Mouse (Mus musculus) ES-Bruce4 (cell line): ENCODE measurements at regions not wholly inside any gene's neighbourhood (a gene's known extent, or its start where the extent isn't known, plus 50 kb on each side); places are given as distances from the start of the nearest gene placed in this dataset.

ENCODE experiments used
- H3K27ac ChIP-seq: 2 replicates; pipeline ENCODE4 v1.5.1; 2012; ENCODE audit warnings: low read length, inconsistent platforms; ENCODE audit not compliant: insufficient read depth
- H3K27me3 ChIP-seq: 2 replicates; pipeline ENCODE4 v1.6.1; 2012; ENCODE audit warnings: mild to moderate bottlenecking, low read length, inconsistent platforms; ENCODE audit not compliant: control insufficient read depth, poor library complexity, insufficient read depth, severe bottlenecking
- H3K36me3 ChIP-seq: 2 replicates; pipeline ENCODE4 v1.6.1; 2012; ENCODE audit warnings: inconsistent platforms, mild to moderate bottlenecking, low read length, moderate library complexity; ENCODE audit not compliant: control insufficient read depth, poor library complexity, insufficient read depth, severe bottlenecking
- H3K4me1 ChIP-seq: one replicate; pipeline ENCODE4 v1.8.1; 2011; ENCODE audit warnings: low read length; ENCODE audit not compliant: control insufficient read depth, insufficient read depth
- H3K4me3 ChIP-seq: 2 replicates; pipeline ENCODE4 v1.5.1; 2011; ENCODE audit warnings: low read depth, mild to moderate bottlenecking, low read length
- H3K9ac ChIP-seq: 2 replicates; pipeline ENCODE4 v1.6.1; 2012; ENCODE audit warnings: low read depth, mild to moderate bottlenecking, inconsistent platforms; ENCODE audit not compliant: poor library complexity, severe bottlenecking
- H3K9me3 ChIP-seq: replicated peaks from 2 replicates; pipeline ENCODE4 v1.6.1; 2012; ENCODE audit warnings: mild to moderate bottlenecking, low read length, inconsistent platforms; ENCODE audit not compliant: control insufficient read depth, poor library complexity, insufficient read depth, severe bottlenecking
- CTCF ChIP-seq: IDR thresholded peaks from one replicate; pipeline ENCODE4 v1.8.1; 2011; ENCODE audit warnings: low read depth, low read length
- EP300 ChIP-seq: IDR thresholded peaks from 2 replicates; pipeline ENCODE4 v1.6.1; 2011; ENCODE audit warnings: low read depth, low read length; ENCODE audit not compliant: insufficient read depth
- POLR2A ChIP-seq: IDR thresholded peaks from one replicate; pipeline ENCODE4 v1.8.1; 2011; ENCODE audit warnings: low read length; ENCODE audit not compliant: insufficient read depth

DNA sequence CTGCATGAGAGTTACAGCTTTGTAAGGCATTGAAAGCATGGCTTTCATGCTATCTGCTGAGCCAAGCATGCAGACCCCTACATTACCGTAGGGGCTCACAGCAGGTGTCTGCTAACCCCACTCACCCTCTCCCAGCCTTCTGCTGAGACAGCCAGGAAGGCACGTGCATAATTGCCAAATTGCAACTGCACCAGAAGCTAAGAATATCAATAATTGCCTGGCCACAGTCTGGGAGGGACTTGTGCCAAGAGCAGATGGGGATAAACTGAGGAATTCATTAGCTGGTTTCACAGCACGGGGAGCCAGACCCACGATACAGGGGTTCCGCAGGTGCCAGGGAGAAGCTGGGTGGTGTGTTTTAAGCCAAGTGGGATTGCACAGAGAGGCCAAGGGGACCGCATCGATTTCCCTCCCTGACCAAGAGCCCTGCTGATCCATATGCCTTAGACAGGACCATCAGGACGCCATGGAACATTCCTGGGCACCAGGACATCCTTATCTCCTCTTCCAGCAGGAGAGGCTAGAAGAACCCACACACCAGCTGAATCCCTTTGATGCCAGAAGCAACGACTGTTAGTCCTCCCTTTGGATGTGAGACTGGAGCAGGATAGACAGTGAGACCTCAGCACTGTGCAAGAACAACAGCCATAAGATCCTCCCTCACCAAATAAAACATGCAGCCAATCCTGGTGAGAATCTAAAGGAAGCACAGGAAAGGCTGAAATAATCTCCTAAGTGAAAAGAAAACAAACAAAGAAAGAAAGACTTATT is 84.8 kb upstream of the Glrp1 start:
- Histone ChIP-seq H3K4me1 (no peaks in the 10 kb centered on the region), H3K4me3 (no peak overlapping the region), H3K9me3 (no peaks in the 10 kb centered on the region), H3K9ac (no peak overlapping the region), H3K27ac (no peak overlapping the region), H3K36me3 (no peaks in the 10 kb centered on the region), H3K27me3 (no peaks in the 10 kb centered on the region)
- TF ChIP-seq EP300 = no peak
- TF ChIP-seq POLR2A = no peak
- TF ChIP-seq CTCF = no peak

DNA sequence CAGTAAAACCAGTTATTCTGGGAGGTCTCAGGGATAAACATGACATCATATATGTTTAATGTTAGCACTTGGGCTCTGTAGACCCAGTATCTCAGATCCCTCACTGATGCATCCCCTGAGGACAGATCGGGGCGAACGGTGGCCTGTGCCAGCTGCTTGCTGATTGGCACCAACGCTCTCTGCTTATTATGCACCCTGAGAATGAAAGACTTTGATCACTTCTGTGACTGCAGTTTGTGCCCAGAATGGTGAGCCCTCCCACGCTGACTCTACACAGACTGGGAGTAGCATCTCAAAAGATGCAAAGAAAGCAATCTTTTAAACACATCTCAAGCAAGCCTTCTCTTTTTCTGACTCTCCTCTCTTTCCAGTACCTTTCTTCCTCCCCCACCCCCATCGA is 82.2 kb upstream of the Glrp1 start:
- Histone ChIP-seq H3K4me3 (no peak overlapping the region), H3K36me3 (no peaks in the 10 kb centered on the region), H3K27me3 (no peaks in the 10 kb centered on the region), H3K27ac (no peak overlapping the region), H3K4me1 (no peaks in the 10 kb centered on the region), H3K9me3 (no peaks in the 10 kb centered on the region), H3K9ac (no peak overlapping the region)
- TF ChIP-seq EP300 (no peak), CTCF (no peak)

DNA sequence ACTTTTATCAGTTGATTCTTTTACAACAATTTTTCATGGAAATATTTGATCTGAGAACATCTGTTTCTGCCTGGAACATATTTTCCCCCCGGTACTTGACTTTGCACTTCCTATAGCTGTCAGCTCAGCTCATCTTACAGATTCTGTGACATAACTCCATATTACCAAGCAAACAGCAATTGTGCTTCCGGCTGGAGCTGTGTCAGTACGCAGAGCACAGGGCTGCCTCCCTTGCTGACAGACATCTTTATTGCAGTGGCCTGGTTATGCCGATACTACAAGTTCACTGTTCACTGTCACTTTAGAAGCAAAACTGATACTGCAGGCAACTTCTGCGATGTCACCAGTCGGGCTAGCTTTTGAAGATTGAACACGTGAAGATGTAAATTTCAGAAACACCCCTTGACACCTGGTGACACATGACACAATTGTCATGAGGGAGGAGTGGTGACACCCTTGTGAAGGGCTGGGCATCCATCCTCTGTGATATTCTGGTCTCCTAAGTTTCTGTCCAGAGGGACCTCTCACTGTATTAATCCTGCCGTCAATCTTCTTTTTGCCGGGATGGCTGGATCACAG is 81.0 kb upstream of the Glrp1 start:
- H3K4me1 ChIP-seq = no peaks in the 10 kb centered on the region
- TF ChIP-seq CTCF (no peak), POLR2A (no peak), EP300 (no peak)
- H3K36me3 ChIP-seq = no peaks in the 10 kb centered on the region
- no peaks in the 10 kb centered on the region for H3K27me3 ChIP-seq
- H3K4me3 ChIP-seq = no peak overlapping the region
- H3K9ac ChIP-seq = no peak overlapping the region
- no peak overlapping the region for H3K27ac ChIP-seq
- no peaks in the 10 kb centered on the region for H3K9me3 ChIP-seq

GRCm38 (mm10) chr1:88588747-88589146 is 78.9 kb upstream of the Glrp1 start:
- Histone ChIP-seq H3K36me3 (no peaks in the 10 kb centered on the region), H3K4me1 (peaks cover 4% of the 10 kb centered on the region), H3K27ac (no peak overlapping the region), H3K4me3 (no peak overlapping the region), H3K9me3 (no peaks in the 10 kb centered on the region), H3K9ac (no peak overlapping the region), H3K27me3 (no peaks in the 10 kb centered on the region)
- no peak for TF ChIP-seq EP300
- TF ChIP-seq POLR2A = no peak
- no peak for TF ChIP-seq CTCF

DNA sequence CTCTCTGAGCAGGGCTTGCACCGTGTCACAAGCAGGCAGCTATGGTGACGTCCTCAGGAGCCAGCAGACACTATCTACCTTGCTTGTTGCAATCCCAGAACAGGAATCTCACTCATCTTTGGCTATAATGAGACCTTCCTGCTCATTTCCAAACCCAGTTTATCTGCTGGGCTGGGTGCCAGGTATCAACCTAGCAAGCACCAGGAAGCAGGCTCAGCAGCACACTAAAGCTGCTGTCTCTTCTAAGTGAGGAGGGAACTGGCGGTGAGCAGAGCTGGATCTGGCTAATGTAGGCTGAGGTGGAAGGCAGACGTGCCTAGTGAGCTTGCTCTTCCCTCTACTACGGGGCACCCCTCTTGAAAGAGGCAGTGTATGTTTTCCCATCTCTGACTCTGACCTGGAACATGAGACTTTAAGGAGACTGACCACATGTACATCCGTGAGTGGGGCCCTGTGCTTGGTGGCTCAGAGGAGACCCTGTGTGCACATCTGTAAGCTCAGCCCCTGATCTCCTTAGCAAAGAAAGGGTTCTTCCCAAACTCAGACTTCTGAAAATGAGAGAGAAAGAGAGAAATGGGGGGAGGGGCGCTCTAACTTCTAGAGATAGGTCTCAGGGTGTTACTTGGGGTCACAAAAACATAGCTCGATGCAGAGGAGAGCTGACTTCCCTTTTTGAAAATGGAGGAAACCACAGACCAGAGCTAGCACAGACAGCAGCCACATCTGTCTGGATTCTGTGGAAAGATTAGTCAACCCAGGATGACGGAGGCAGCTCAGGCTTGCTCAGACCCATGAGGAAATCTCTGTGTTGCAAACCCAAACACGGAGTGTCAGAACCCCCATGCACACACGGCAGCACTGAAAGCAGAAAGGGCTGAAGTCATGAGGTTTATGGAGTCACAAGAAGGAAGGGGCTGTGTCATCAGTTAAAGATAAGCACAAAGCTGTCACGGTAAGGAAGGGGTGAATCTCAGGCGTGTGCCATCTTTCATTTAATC is 77.3 kb upstream of the Glrp1 start:
- H3K9ac ChIP-seq = no peak overlapping the region
- no peaks in the 10 kb centered on the region for H3K9me3 ChIP-seq
- peaks cover 4% of the 10 kb centered on the region for H3K4me1 ChIP-seq
- no peak for TF ChIP-seq EP300
- no peak for TF ChIP-seq CTCF
- no peak for TF ChIP-seq POLR2A
- H3K36me3 ChIP-seq = no peaks in the 10 kb centered on the region
- H3K27me3 ChIP-seq = no peaks in the 10 kb centered on the region
- no peak overlapping the region for H3K27ac ChIP-seq
- H3K4me3 ChIP-seq = no peak overlapping the region

DNA sequence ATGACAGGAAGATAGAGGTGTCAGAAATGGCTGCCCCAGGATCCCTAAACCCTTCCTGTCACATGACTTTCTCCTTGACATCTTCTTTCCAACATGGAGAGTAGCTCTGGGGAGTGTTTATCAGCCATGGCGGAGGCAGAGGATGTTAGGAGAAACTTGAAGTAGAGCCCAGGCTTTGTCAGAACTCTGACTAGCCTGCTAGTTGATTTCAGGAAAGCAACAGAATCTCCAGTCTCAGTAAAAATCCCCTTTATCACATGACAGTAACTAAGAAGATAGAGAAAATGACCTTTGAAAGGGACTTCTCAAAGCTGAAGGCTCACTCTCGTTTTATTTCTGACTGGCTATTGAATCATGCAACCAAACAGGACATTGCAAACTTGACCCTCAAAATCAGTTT is 76.3 kb upstream of the Glrp1 start:
- Histone ChIP-seq H3K9ac (no peak overlapping the region), H3K27me3 (no peaks in the 10 kb centered on the region), H3K4me1 (peaks cover 4% of the 10 kb centered on the region)

More for the DNA sequence above, 76.3 kb upstream of the Glrp1 start:
- no peak for TF ChIP-seq EP300
- TF ChIP-seq CTCF = no peak
- TF ChIP-seq POLR2A = no peak
- H3K27ac ChIP-seq = no peak overlapping the region
- H3K36me3 ChIP-seq = no peaks in the 10 kb centered on the region
- H3K9me3 ChIP-seq = no peaks in the 10 kb centered on the region
- no peak overlapping the region for H3K4me3 ChIP-seq
